Mouse (Mus musculus) heart, postnatal 14 days (tissue): Measurements from ENCODE around the gene D630023F18Rik. TPM values are rescaled to one million over a fixed set of nuclear protein-coding genes. Genes with fewer than 3 reads are reported as not detected.

Experiments
- DNase-seq, 2 experiments: peaks; one replicate each; pipeline ENCODE4 v3.0.0; 2021 to 2022
- intact Hi-C: fragments of 180-260 bp; cut with DNase I; formaldehyde crosslinking; loops from one replicate; pipeline ENCODE4 v1.15.1; 2025
- total RNA-seq, 2 experiments: library from RNA; stranded (reverse); gene quantifications; 2 replicates each; pipeline ENCODE4 v1.2.3; 2021

Gene D630023F18Rik
- total RNA-seq, 2 experiments from 2014 or later: not detected

DNA sequence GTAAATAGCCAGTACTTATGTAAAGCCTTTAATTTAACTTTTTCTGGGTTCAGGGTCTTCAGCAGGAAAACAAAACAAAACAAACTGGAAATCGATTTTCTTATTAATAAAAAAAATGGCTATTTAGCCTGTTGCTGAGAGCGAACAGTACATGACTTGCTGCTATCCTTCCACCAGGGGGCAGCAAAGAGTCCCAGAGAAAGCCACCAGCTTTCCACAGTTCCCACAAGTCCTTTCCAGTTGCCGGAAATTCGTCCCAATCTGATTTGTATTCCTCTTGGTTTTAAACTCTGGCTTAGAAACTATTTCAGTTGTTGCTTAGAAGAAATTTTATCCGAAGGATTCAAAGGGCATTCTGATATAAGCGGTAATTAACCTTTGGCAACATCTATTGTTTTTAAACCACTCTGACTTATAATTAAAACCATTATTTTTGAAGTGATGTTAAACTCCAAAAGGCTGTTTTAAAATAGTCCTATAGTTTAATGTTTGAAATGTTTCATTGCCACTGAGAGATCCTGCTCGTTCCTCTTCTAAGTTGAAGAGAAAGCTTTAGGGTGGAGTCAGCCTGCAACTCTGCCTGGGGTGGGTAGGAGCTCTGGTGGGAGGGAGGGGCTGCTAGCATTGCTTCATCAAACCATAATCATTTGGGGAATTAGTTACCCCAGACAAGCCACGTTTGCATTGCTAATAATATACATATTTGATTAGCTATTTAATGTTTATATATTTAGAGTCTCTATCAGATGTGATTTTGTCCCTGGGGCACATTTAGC, 10.8 kb downstream of the D630023F18Rik start:
- DNase-seq: peak; percentile 75 to 85
- intact Hi-C loops: loop anchor here (1.0 kb wide), 1 partner anchor 67 kb away; no protein-coding TSS in a partner anchor

DNA sequence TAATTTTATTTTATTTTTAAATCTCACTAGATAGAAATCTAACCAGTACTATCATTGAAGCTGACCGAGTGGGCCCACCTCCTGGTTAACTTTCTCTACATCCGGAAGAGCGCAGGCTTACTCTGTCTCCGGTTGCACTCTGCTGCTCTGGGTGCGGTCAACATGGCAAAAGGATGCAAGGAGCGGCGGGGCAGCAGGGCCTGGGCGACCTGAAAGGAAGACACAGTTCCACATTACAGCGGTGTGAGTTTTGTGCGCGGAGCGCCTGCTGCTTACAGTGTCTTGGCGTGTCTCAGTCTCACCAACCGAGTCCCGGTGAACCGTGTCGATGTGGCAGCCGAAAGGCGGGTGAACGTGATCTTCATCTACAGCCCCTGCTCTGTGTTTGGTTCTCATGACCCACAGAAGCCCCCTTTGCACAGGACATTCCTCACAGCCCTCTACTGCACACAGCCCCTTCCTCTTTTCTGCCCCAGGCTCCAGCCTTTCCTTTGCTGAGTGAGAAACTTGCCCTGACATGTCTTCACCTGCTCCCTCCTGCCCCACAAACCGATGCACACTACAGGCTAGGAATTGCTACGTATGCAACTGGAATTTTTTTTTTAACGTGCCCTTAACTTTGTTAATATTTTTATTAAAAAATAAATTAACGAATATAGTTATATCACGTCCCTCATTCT, 13.1 kb downstream of the D630023F18Rik start:
- intact Hi-C loops: no loop called here
- no peak for DNase-seq

DNA sequence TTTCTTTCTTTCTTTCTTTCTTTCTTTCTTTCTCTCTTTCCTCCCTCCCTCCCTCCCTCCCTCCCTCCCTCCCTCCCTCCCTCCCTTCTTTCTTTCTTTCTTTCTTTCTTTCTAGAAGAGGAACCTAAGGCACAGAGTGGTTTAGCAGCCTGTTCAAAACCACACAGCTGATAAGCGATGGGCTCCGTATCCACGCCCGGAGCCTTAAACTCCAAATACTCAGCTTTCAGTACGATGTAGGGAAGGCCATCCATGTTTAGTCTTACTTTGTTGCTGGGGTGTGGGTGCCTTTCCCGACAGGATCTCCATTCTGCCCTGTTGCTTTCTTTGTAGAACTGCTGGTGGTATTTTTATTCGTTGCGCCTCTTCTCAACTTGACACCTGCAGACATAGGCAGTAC, 13.8 kb downstream of the D630023F18Rik start:
- DNase-seq: no peak
- intact Hi-C loops: no loop called here

DNA sequence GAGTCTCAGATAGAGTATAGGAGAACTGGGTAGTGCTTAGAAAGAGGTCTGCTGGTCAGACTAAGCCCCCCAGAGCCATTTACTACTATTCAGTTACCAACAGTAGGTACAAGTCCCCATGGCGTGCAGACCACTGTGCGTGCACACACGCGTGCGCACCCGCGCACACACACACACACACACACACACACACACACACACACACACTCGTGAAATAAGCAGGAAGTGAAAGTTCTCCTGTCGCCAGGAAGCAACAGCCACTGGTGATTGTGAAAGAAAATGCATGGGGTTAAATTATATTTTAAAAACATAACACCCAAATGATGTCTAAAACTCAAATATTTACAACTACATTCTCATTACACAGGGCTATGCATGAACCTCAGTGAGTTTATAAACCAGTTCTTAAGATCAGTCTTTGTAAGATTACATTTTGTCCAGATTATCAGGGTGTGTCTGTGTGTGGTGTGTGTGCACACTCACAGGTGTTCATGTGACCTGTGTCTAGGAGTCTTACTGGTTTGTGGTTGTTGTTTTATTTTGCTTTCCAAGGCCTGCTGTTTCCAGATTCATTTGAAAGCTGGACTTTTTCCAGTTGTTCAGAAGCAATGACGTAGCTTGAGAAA, 15.2 kb downstream of the D630023F18Rik start:
- intact Hi-C loops: no loop called here
- DNase-seq: no peak

DNA sequence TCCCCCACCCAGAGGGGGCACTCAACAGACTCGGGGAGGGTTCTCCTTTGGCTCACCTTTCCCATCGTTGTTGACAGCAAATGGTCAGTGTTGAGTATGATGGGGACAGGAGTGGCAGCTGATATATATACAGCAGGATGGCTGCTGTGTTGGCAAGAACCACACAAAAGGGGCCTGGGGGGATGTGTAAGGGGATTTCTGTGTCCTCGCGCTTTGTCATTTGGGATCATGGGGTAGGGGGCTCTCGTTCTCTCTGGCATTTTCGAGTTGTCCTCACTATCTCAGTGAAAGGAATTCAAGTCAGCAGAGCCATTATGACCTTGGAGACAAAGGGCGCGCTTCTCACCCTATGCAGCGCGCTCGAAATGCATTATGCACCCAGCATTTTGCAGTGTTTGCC, 19.7 kb downstream of the D630023F18Rik start, which contains the start of gene Cryga:
Gene Cryga (minus strand): TSS at position 101 of the 400 bp plus-strand sequence.
- intact Hi-C loops: no loop called here
- DNase-seq: no peak

DNA sequence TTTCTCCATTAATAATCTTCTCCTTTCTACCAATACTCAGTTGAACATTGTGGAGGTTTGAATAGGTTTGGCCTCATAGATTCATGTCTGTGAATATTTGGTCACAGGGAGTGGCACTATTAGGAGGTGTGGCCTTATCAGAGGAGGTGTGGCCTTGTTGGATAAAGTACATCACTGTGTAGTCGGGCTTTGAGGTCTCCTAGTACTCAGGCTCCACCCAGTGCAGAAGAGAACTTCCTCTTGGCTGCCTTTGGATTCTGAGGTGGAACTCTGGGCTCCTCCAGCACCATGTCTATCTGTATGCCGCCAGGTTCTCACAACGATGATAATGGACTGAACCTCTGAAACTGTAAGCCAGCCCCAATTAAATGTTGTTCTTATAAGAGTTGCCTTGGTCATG, 26.1 kb downstream of the D630023F18Rik start:
- DNase-seq: no peak
- intact Hi-C loops: no loop called here

DNA sequence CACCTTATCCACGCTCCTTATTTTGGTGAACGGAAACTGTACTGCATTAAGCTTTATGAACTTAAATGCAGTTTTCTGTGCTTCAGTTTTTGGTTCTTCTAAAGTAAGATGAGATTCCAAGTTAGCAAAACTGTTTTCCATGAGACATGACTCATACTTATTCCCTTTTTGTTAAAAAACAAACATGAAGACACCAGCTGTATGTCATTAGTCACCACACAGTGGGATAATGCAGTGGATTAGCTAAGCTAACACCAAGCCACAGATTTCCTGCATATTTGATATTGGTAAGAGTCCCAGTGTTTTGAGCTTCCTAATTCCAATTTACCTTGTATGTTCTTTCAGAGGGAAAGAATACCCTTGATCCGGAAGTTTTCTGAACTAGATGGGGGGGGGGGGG, 31.4 kb downstream of the D630023F18Rik start:
- intact Hi-C loops: no loop called here
- no peak for DNase-seq

DNA sequence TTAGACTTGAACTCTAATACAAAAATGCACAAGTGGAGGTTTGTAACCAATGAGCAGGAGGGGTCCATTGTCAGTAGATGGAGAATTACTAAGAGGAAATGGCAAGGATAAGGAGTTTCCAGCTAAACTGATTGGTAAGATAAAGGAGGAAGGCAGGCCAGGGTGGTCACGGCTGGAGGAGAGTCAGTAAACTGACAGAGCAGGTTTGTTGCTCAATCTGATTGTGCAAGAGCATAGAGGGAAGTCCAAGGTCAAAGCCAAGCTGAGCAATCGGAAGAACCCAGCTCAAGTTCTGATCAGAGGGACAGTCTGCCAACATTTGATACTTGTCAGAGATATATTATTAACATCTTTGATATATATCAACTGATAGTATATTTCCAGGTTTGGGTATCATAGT, 32.6 kb downstream of the D630023F18Rik start:
- no peak for DNase-seq
- intact Hi-C loops: no loop called here

DNA sequence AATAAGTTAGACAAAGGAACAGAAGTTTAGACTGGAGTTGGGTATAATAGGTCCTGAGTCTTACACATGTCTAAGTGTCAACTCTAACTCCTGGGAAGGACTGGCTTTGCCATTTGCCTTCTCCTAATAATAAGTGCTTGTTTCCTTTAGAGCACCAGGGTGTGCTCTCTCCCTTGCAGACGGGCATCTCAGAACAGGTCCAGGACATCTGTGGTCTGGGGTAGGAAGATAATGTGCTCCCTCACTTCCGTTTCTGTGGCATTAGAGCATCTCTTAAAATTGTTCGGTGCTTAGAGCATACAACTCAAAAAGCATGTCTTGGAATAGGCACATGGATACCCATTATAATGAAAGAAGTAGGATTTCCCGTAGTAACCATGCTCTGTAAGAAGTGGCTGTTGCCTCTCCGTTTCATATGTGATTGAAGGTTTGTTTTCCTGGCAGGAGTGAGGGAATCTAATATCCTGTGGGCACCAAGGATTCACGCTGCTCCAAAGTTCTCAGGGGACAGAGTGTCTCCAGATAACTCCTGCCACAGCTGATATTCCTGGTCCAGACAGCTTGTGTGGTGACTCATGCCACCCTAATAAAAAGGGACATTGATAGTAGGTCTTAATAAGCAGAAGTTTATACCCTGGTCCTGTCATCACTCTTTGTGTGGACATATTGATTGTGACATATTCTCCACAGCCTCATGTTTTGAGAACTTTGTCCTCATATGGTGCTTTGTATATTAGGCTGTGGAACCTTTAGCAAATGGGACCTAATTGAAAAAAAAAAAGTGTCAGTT, 34.3 kb downstream of the D630023F18Rik start:
- intact Hi-C loops: no loop called here
- DNase-seq: no peak

DNA sequence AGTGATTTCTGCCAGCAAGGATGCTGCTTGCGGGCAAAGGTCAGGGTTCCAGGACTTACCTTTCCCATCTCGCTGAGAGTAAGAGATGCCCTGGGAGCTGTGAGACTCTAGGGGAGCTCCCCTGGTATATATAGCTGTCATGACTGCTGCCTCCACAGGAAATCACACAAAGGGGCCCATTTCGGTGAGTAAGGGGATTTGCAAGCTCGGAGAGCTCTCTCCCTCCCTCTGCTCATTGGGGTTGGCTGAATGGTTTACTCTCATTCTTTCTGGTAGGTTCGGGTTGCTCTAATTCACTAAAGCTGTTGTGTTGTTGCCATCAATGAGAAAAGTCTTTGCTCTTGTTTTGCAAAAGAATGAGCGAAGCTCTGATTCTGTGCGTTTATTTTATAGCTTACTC, 40.8 kb downstream of the D630023F18Rik start, which contains the start of gene Crygb:
Gene Crygb (minus strand): TSS at position 101 of the 400 bp plus-strand sequence.
- intact Hi-C loops: no loop called here
- no peak for DNase-seq

DNA sequence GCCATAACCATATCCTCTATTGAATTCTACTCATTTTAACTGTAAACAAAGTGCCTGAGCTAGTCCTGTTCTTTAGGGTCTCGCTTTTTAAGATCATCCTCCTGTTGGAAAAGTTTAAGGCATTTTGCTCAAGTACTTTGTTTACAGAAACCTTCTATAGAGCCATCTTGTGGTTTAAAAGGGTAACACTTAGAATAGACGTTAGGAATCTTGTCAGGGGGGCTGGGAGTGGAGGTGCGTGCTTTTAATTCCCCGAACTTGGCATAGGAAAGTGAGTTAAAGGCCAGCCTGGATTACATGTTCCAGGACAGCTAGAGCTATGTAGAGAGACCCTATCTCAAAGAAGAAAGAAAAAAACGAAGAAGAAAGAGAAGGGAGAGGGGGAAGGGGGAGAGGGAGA, 47.4 kb downstream of the D630023F18Rik start:
- DNase-seq: no peak
- intact Hi-C loops: no loop called here

DNA sequence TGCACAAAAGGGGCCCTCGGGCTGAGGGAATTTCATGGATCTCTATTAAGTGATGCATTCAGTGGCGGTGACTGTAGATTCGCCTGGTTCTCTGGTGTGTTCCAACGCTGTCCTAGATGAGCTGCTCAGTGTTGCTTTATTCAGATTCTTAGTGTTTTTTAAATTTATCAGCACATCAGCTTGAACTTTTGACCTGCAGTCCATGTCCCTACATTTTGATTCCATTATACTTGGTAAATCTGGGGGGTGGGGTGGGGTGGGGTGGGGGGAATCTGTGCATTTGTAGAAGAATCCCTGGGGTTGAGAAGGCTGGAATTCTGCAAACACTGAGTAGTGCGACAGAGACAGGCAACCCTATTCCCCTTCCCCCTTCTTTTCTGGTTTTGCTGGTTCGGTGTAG, 49.4 kb downstream of the D630023F18Rik start, which contains the start of gene Crygc:
Gene Crygc (minus strand): TSS at position 101 of the 400 bp plus-strand sequence.
- DNase-seq: no peak
- intact Hi-C loops: no loop called here

DNA sequence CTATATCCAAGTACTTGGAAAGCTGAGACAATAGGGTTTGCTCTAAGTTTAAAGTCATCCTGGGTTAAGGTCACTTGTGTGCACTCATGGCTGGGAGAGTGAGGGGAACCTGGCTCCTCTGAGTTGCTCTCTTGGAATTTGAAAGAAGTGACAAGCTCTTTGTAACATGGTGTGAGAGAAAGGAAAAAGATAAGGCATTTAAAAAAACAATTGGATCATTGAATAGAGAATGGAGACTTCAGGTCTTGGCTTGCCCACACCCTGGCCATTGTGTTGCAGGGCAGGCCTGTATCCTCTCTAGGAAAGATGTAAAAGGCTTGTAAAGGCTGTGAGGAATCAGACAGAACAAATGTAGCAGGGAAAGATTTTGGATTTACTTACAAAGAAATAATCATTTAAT, 55.2 kb downstream of the D630023F18Rik start:
- intact Hi-C loops: no loop called here
- DNase-seq: no peak

DNA sequence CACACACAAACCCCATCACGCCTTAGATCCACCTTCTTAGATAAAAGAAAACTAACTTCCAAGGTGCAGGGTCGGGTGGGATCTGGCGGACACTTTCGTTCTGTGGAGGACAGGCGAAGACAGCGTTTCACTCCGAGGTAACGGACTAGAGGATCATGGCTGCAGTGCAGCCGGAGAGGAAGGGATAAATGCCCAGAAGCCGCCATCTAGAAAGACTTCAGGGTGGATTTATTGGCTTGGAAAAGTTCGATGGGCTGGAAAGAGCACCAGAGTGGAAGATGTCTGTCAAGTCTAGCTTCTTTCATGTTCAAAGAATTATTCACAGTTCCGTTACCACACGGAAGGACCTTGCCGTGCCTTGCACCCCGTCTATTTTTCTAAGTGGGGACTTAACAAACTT, 58.8 kb downstream of the D630023F18Rik start:
- no peak for DNase-seq
- intact Hi-C loops: no loop called here

DNA sequence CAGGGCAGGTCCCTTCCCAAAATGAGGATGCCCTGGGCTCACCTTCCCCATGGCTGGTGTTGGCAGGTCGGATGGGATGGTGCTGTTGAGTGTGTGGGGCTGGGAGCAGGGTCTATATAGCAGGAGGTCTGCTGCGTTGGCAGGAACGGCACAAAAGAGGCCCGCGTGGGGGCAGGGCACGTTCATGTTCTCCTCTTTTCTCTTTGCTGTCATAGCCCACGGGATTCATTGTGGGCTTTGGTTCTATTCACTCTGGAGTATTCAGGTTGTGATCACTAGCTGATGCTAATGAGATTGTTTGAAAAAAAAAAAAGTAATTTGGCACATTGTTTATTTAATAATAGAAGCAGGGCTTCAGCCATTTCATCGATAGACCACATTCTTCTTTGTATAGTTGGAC, 59.7 kb downstream of the D630023F18Rik start, which contains the start of gene Crygd:
Gene Crygd (minus strand): TSS at position 101 of the 400 bp plus-strand sequence.
- intact Hi-C loops: no loop called here
- no peak for DNase-seq

Other genes starting within 250 kb of the D630023F18Rik start
- gene Plekhm3, start 166.4 kb downstream of the D630023F18Rik start, total RNA-seq: 10 to 100 TPM in 1 of 2 experiments, 1 to 10 TPM in 1; 6.8 to 10.8 TPM
- gene Akr1cl, start 90.5 kb downstream of the D630023F18Rik start, total RNA-seq: under 1 TPM in 1 of 2 experiments, not detected in 1; 0.29 TPM
- not detected for gene Cryge, start 72.1 kb downstream of the D630023F18Rik start, total RNA-seq
- not detected for gene Crygd, start 59.8 kb downstream of the D630023F18Rik start, total RNA-seq
- not detected for gene Crygc, start 49.5 kb downstream of the D630023F18Rik start, total RNA-seq
- gene Crygb, start 40.9 kb downstream of the D630023F18Rik start, total RNA-seq: not detected
- not detected for gene Cryga, start 19.8 kb downstream of the D630023F18Rik start, total RNA-seq
- gene Gm28845, start 3.7 kb downstream of the D630023F18Rik start, total RNA-seq: not detected
- gene Idh1, start 63.3 kb upstream of the D630023F18Rik start, total RNA-seq: 10 to 100 TPM; 54.2 to 76.5 TPM
- gene Pikfyve, start 63.5 kb upstream of the D630023F18Rik start, total RNA-seq: 10 to 100 TPM; 12.7 to 13.5 TPM
- not detected for gene Pth2r, start 158.8 kb upstream of the D630023F18Rik start, total RNA-seq